Mouse (Mus musculus) forebrain, postnatal 0 days (tissue): ENCODE measurements around the gene Kansl1l. TPM values are rescaled to one million over a fixed set of nuclear protein-coding genes. Genes with fewer than 3 reads are reported as not detected.

Experiments used
- ATAC-seq: fragments of 200-750 bp; cut with Nextera tagmentation; 2 replicates; pipeline ENCODE4 v1.8.0; 2017; ENCODE audit warnings: mild to moderate bottlenecking, moderate library complexity
- DNase-seq: peaks from one replicate; pipeline ENCODE4 v3.0.0-alpha.2; 2015
- H3K27ac ChIP-seq: fragments of 300-500 bp; sonication (generic); 2 replicates; pipeline ENCODE4 v1.5.1; 2014; ENCODE audit warnings: low read depth, mild to moderate bottlenecking, antibody characterized with exemption, low read length, moderate library complexity, mixed read lengths
- H3K27me3 ChIP-seq: fragments of 300-500 bp; sonication (generic); 2 replicates; pipeline ENCODE4 v1.6.1; 2014; ENCODE audit warnings: mild to moderate bottlenecking, low read length, mixed read lengths; ENCODE audit not compliant: insufficient read depth
- H3K36me3 ChIP-seq: fragments of 300-500 bp; sonication (generic); 2 replicates; pipeline ENCODE4 v1.6.1; 2014; ENCODE audit warnings: mild to moderate bottlenecking, moderate library complexity; ENCODE audit not compliant: insufficient read depth
- H3K4me1 ChIP-seq: fragments of 300-500 bp; sonication (generic); 2 replicates; pipeline ENCODE4 v1.6.1; 2014; ENCODE audit warnings: antibody characterized with exemption; ENCODE audit not compliant: insufficient read depth
- H3K4me2 ChIP-seq: fragments of 300-500 bp; sonication (generic); 2 replicates; pipeline ENCODE4 v1.6.1; 2014; ENCODE audit warnings: low read depth, mild to moderate bottlenecking, moderate library complexity
- H3K4me3 ChIP-seq: fragments of 300-500 bp; sonication (generic); 2 replicates; pipeline ENCODE4 v1.5.1; 2014; ENCODE audit warnings: low read depth, low read length, mixed read lengths
- H3K9ac ChIP-seq: fragments of 300-500 bp; sonication (generic); 2 replicates; pipeline ENCODE4 v1.6.1; 2014; ENCODE audit warnings: mild to moderate bottlenecking
- H3K9me3 ChIP-seq: fragments of 300-500 bp; sonication (generic); 2 replicates; pipeline ENCODE4 v1.6.1; 2016; ENCODE audit warnings: low read length
- CTCF ChIP-seq: sonication (generic); IDR thresholded peaks from 2 replicates; pipeline ENCODE4 v1.5.1; 2016; ENCODE audit warnings: antibody characterized with exemption, control low read depth, low read depth
- WGBS: fragments of 180-500 bp; shearing (Covaris S2); extraction: QIAGEN DNeasy Blood & Tissue Kit; methylation state at CpG from one replicate; pipeline ENCODE4 v1.1.7; 2014; 5-methylcytosine and 5-hydroxymethylcytosine counted together
- polyA plus RNA-seq: library from polyadenylated mRNA; unstranded; fragments of >200 nt; fragmentation: Nextera tagmentation; extraction: Ambion mirVana; gene quantifications from 2 replicates; pipeline ENCODE4 v1.2.1, GENCODE M21; 2015
- total RNA-seq: library from RNA; depleted of rRNA; stranded (reverse); fragments of >200 nt; gene quantifications from 2 replicates; pipeline ENCODE4 v1.2.3, GENCODE M21; 2014

The Kansl1l gene
- total and polyA plus RNA-seq, 2 experiments from 2014 or later = 7.4 to 35.2 TPM

- Histone ChIP-seq H3K36me3 (no peaks in the 10 kb centered on the region), H3K4me3 (no peak overlapping the region), H3K27me3 (no peaks in the 10 kb centered on the region), H3K4me2 (no peak overlapping the region), H3K9ac (no peak overlapping the region), H3K27ac (no peak overlapping the region), H3K9me3 (no peaks in the 10 kb centered on the region), H3K4me1 (no peaks in the 10 kb centered on the region)
- TF ChIP-seq CTCF = no peak
- DNase-seq = no peak
- 83% methylated on average over 7 of the region's 7 CpGs for WGBS
- ATAC-seq = no peak
These were observed 15.3 kb upstream of the Kansl1l start for GRCm38 (mm10) chr1:66832636-66833165.

- H3K4me2 ChIP-seq = no peak overlapping the region
- H3K9ac ChIP-seq = no peak overlapping the region
- H3K36me3 ChIP-seq = no peaks in the 10 kb centered on the region
- WGBS = 57% methylated on average over 9 of the region's 9 CpGs
- DNase-seq = no peak
- H3K4me3 ChIP-seq = no peak overlapping the region
- TF ChIP-seq CTCF = no peak
- H3K27me3 ChIP-seq = no peaks in the 10 kb centered on the region
- no peak for ATAC-seq
- no peak overlapping the region for H3K27ac ChIP-seq
- H3K9me3 ChIP-seq = no peaks in the 10 kb centered on the region
- no peaks in the 10 kb centered on the region for H3K4me1 ChIP-seq
These were observed 14.7 kb upstream of the Kansl1l start for GRCm38 (mm10) chr1:66831824-66832600.

- 77% methylated on average over 9 of the region's 9 CpGs for WGBS
- no peak for DNase-seq
- Histone ChIP-seq H3K27me3 (no peaks in the 10 kb centered on the region), H3K4me1 (no peaks in the 10 kb centered on the region), H3K4me2 (no peak overlapping the region), H3K27ac (no peak overlapping the region), H3K36me3 (no peaks in the 10 kb centered on the region), H3K9ac (no peak overlapping the region), H3K4me3 (no peak overlapping the region), H3K9me3 (no peaks in the 10 kb centered on the region)
- no peak for ATAC-seq
- TF ChIP-seq CTCF = no peak
These were observed 12.2 kb upstream of the Kansl1l start for GRCm38 (mm10) chr1:66829400-66830080.

- no peak overlapping the region for H3K4me2 ChIP-seq
- H3K4me3 ChIP-seq = no peak overlapping the region
- no peak for ATAC-seq
- no peak overlapping the region for H3K9ac ChIP-seq
- no peak for TF ChIP-seq CTCF
- WGBS = 71% methylated on average over 9 of the region's 9 CpGs
- no peaks in the 10 kb centered on the region for H3K27me3 ChIP-seq
- H3K36me3 ChIP-seq = no peaks in the 10 kb centered on the region
- DNase-seq = no peak
- H3K4me1 ChIP-seq = no peaks in the 10 kb centered on the region
- no peak overlapping the region for H3K27ac ChIP-seq
- no peaks in the 10 kb centered on the region for H3K9me3 ChIP-seq
These were observed 4.6 kb upstream of the Kansl1l start for GRCm38 (mm10) chr1:66821966-66822365.

- peak; percentile 6 for DNase-seq
These were observed 2.9 kb upstream of the Kansl1l start for GRCm38 (mm10) chr1:66820241-66820640.

GRCm38 (mm10) chr1:66817865-66818315 lies 528 bp upstream of the Kansl1l start:
- Histone ChIP-seq H3K27me3 (no peaks in the 10 kb centered on the region), H3K4me2 (peak overlapping the region; percentile 93), H3K9me3 (no peaks in the 10 kb centered on the region), H3K27ac (peak overlapping the region; percentile 96), H3K4me1 (peaks cover 9% of the 10 kb centered on the region), H3K9ac (peak overlapping the region; percentile 98), H3K36me3 (no peaks in the 10 kb centered on the region), H3K4me3 (peak overlapping the region; percentile 90)
- TF ChIP-seq CTCF = no peak
- WGBS = under 1% methylated on average over 20 of the region's 20 CpGs
- DNase-seq (no peak), ATAC-seq (peak; percentile 26)

More at GRCm38 (mm10) chr1:66820241-66820640, 2.9 kb upstream of the Kansl1l start:
- WGBS = 15% methylated on average over 7 of the region's 7 CpGs
- Histone ChIP-seq H3K4me2 (no peak overlapping the region), H3K36me3 (no peaks in the 10 kb centered on the region), H3K27ac (no peak overlapping the region), H3K4me3 (no peak overlapping the region), H3K9me3 (no peaks in the 10 kb centered on the region), H3K27me3 (no peaks in the 10 kb centered on the region), H3K4me1 (peaks cover 1% of the 10 kb centered on the region; the same call in 1 of the 2 replicates), H3K9ac (no peak overlapping the region)
- no peak for TF ChIP-seq CTCF
- ATAC-seq = no peak
